Mouse (Mus musculus) C2C12 (cell line): ENCODE measurements around the gene Josd2.

Source experiments
- CTCF ChIP-seq: IDR thresholded peaks from one replicate; pipeline ENCODE4 v1.5.1; 2011; ENCODE audit not compliant: control insufficient read depth, insufficient read depth, insufficient read length
- MAX ChIP-seq: IDR thresholded peaks from one replicate; pipeline ENCODE4 v1.6.1; 2011; ENCODE audit warnings: mild to moderate bottlenecking, control low read depth
- MYOD1 ChIP-seq: IDR thresholded peaks from one replicate; pipeline ENCODE4 v1.6.1; 2011; ENCODE audit warnings: low read depth; ENCODE audit not compliant: control insufficient read depth, insufficient read length
- MYOG ChIP-seq: IDR thresholded peaks from one replicate; pipeline ENCODE4 v1.6.1; 2011; ENCODE audit not compliant: control insufficient read depth, insufficient read length; ENCODE audit errors: extremely low read depth
- USF1 ChIP-seq: IDR thresholded peaks from one replicate; pipeline ENCODE4 v1.6.1; 2011; ENCODE audit warnings: low read depth, mild to moderate bottlenecking, control low read depth, moderate library complexity

- TF ChIP-seq MAX (no peak), MYOG (no peak), CTCF (no peak), USF1 (no peak), MYOD1 (no peak)
These were observed 40.1 kb upstream of the Josd2 start for GRCm38 (mm10) chr7:44427666-44428065.
